Mouse (Mus musculus) small intestine, adult 2 months (tissue): Measurements from ENCODE around the gene Cnn1.

Experiments
- CTCF ChIP-seq: fragments of 200-500 bp; IDR thresholded peaks from 2 replicates; pipeline ENCODE4 v1.5.1; 2012; ENCODE audit warnings: low read depth, mild to moderate bottlenecking, control low read depth, inconsistent platforms, low read length, moderate library complexity, mixed read lengths; ENCODE audit not compliant: insufficient replicate concordance, insufficient read length; ENCODE audit errors: extremely low read depth
- POLR2A ChIP-seq: fragments of 200-500 bp; IDR thresholded peaks from 2 replicates; pipeline ENCODE4 v1.6.1; 2012; ENCODE audit warnings: low read depth, mild to moderate bottlenecking, control low read depth, inconsistent platforms, low read length, moderate library complexity

- TF ChIP-seq CTCF (no peak), POLR2A (no peak)
These were observed 26.4 kb downstream of the Cnn1 start for GRCm38 (mm10) chr9:22125246-22126027.
